ENCODE assay signal across 8 mouse cellular contexts in the genomic region with DNA sequence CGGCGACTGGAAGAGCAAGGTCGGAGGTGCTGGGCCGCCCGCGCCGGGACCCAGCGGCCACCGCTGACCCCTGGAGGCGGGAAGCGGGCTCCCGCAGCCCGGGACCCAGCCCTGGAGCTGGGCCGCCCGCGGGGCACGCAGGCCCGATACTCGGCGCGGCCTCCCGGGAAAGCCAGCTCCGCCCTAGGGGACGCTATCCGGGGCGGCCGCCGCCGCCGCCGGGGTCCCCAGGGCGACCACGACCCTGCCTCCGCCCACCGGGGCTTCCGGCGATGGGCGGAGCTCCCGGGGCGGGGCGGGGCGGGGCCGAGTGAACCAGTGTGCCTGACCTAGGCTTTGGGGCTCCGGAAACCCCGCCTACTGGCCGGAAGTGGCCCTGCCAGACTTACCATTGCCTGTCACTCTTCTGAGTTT. TPM values are rescaled to one million over a fixed set of nuclear protein-coding genes. Genes with fewer than 3 reads are reported as not detected.
DNase-seq lines count a peak whose midpoint lies in the region; ATAC-seq lines count a peak whose summit lies in the region.

No protein-coding gene starts in this region.

- peak; percentile 90 for DNase-seq in B cell, adult 2 months
- peak; percentile 55 to 76 for DNase-seq in adrenal gland, postnatal 4 days (ENCODE audit: low spot score in 2 of 2)
- DNase-seq in heart, adult 18-20 months = peak; percentile 90 to 94
- DNase-seq in kidney, adult 18-20 months = peak; percentile 90
- peak; percentile 91 to 94 for DNase-seq in spleen, postnatal 36 days (ENCODE audit: low spot score in 2 of 2)

- H3K27ac ChIP-seq in embryonic facial prominence, embryonic 13.5 days = peak overlapping the region; percentile 93
- H3K27ac ChIP-seq in limb, embryonic 13.5 days = peak overlapping the region; percentile 95
- peak overlapping the region; percentile 89 for H3K27ac ChIP-seq in midbrain, embryonic 16.5 days (ENCODE audit: low read length)

- H3K4me1 ChIP-seq in embryonic facial prominence, embryonic 13.5 days = peaks cover 10% of the 10 kb centered on the region
- H3K4me1 ChIP-seq in limb, embryonic 13.5 days = peaks cover 11% of the 10 kb centered on the region
- peaks cover 12% of the 10 kb centered on the region for H3K4me1 ChIP-seq in midbrain, embryonic 16.5 days (ENCODE audit: control insufficient read depth, insufficient read depth, low read length)

- H3K4me3 ChIP-seq in embryonic facial prominence, embryonic 13.5 days = peak overlapping the region; percentile 94
- H3K4me3 ChIP-seq in limb, embryonic 13.5 days = peak overlapping the region; percentile 94
- peak overlapping the region; percentile 98 for H3K4me3 ChIP-seq in midbrain, embryonic 16.5 days (ENCODE audit: low read depth, low read length)

- peaks cover 15% of the 10 kb centered on the region for H3K36me3 ChIP-seq in embryonic facial prominence, embryonic 13.5 days
- H3K36me3 ChIP-seq in limb, embryonic 13.5 days = peaks cover 19% of the 10 kb centered on the region
- peaks cover 6% of the 10 kb centered on the region for H3K36me3 ChIP-seq in midbrain, embryonic 16.5 days (ENCODE audit: control insufficient read depth, insufficient read depth, low read length)

- H3K9ac ChIP-seq in embryonic facial prominence, embryonic 13.5 days = peak overlapping the region; percentile 89
- peak overlapping the region; percentile 90 for H3K9ac ChIP-seq in limb, embryonic 13.5 days
- peak overlapping the region; percentile 95 for H3K9ac ChIP-seq in midbrain, embryonic 16.5 days (ENCODE audit: low read depth, low read length)

- no peaks in the 10 kb centered on the region for H3K9me3 ChIP-seq in embryonic facial prominence, embryonic 13.5 days
- no peaks in the 10 kb centered on the region for H3K9me3 ChIP-seq in limb, embryonic 13.5 days
- no peaks in the 10 kb centered on the region for H3K9me3 ChIP-seq in midbrain, embryonic 16.5 days (replicated peaks; ENCODE audit: control insufficient read depth, low read length, poor library complexity, severe bottlenecking)

- WGBS in embryonic facial prominence, embryonic 13.5 days = under 1% methylated on average over 30 of the region's 46 CpGs
- under 1% methylated on average over 30 of the region's 46 CpGs for WGBS in limb, embryonic 13.5 days
- 0% methylated on average over 20 of the region's 46 CpGs for WGBS in midbrain, embryonic 16.5 days

- no peaks in the 10 kb centered on the region for H3K27me3 ChIP-seq in embryonic facial prominence, embryonic 13.5 days
- H3K27me3 ChIP-seq in limb, embryonic 13.5 days = no peaks in the 10 kb centered on the region
- no peaks in the 10 kb centered on the region for H3K27me3 ChIP-seq in midbrain, embryonic 16.5 days (ENCODE audit: control insufficient read depth, insufficient read depth, low read depth, low read length)

- ATAC-seq in embryonic facial prominence, embryonic 13.5 days (ENCODE audit: insufficient number of reproducible peaks, insufficient read depth, low FRiP score, low TSS enrichment, low read depth) = peak; percentile 91
- ATAC-seq in limb, embryonic 13.5 days (ENCODE audit: low FRiP score, low read depth) = peak; percentile 92
- ATAC-seq in midbrain, embryonic 16.5 days = peak; percentile 95

- peak overlapping the region; percentile 65 for H3K4me2 ChIP-seq in embryonic facial prominence, embryonic 13.5 days
- H3K4me2 ChIP-seq in limb, embryonic 13.5 days (replicated peaks) = peak overlapping the region; percentile 63
- peak overlapping the region; percentile 58 for H3K4me2 ChIP-seq in midbrain, embryonic 16.5 days (ENCODE audit: low read length)

RNA-seq across cellular contexts. Expression of a gene that starts 3.3 kb away (rescaled TPM):
- not detected for total RNA-seq in adrenal gland, postnatal 4 days (2021)
- polyA plus RNA-seq in embryonic facial prominence, embryonic 13.5 days (2015; fragmentation: Nextera tagmentation; extraction: Ambion mirVana) = not detected in 2 replicates
- total RNA-seq in heart, adult 18-20 months (2021) = not detected
- not detected in 2 replicates for polyA plus RNA-seq in limb, embryonic 13.5 days (2015; fragmentation: Nextera tagmentation; extraction: Ambion mirVana)
- not detected in 2 replicates for polyA plus RNA-seq in midbrain, embryonic 16.5 days (2015; fragmentation: Nextera tagmentation; extraction: Ambion mirVana)

RNA-seq across cellular contexts. Expression of a gene that starts 9.3 kb away (rescaled TPM):
- 100 to 1,000 TPM; 136 to 137 TPM for total RNA-seq in adrenal gland, postnatal 4 days (2021)
- 59.4 and 68.3 TPM in 2 replicates for polyA plus RNA-seq in embryonic facial prominence, embryonic 13.5 days (2015; fragmentation: Nextera tagmentation; extraction: Ambion mirVana)
- total RNA-seq in heart, adult 18-20 months (2021) = 10 to 100 TPM; 90.0 to 90.6 TPM
- 60.8 and 63.3 TPM in 2 replicates for polyA plus RNA-seq in limb, embryonic 13.5 days (2015; fragmentation: Nextera tagmentation; extraction: Ambion mirVana)
- 59.9 and 62.9 TPM in 2 replicates for polyA plus RNA-seq in midbrain, embryonic 16.5 days (2015; fragmentation: Nextera tagmentation; extraction: Ambion mirVana)

RNA-seq across cellular contexts. Expression of a gene that starts 51.3 kb away (rescaled TPM):
- total RNA-seq in adrenal gland, postnatal 4 days (2021) = 10 to 100 TPM; 15.0 to 16.0 TPM
- 14.4 and 18.1 TPM in 2 replicates for polyA plus RNA-seq in embryonic facial prominence, embryonic 13.5 days (2015; fragmentation: Nextera tagmentation; extraction: Ambion mirVana)
- total RNA-seq in heart, adult 18-20 months (2021) = 1 to 10 TPM; 3.8 to 4.1 TPM
- 14.2 and 17.4 TPM in 2 replicates for polyA plus RNA-seq in limb, embryonic 13.5 days (2015; fragmentation: Nextera tagmentation; extraction: Ambion mirVana)
- polyA plus RNA-seq in midbrain, embryonic 16.5 days (2015; fragmentation: Nextera tagmentation; extraction: Ambion mirVana) = 16.5 and 17.8 TPM in 2 replicates

RNA-seq across cellular contexts. Expression of a gene that starts 51.8 kb away (rescaled TPM):
- 10 to 100 TPM; 33.1 to 34.3 TPM for total RNA-seq in adrenal gland, postnatal 4 days (2021)
- 22.9 and 24.2 TPM in 2 replicates for polyA plus RNA-seq in embryonic facial prominence, embryonic 13.5 days (2015; fragmentation: Nextera tagmentation; extraction: Ambion mirVana)
- 10 to 100 TPM in 1 of 2 experiments, 1 to 10 TPM in 1; 6.2 to 10.9 TPM for total RNA-seq in heart, adult 18-20 months (2021)
- 22.0 and 22.7 TPM in 2 replicates for polyA plus RNA-seq in limb, embryonic 13.5 days (2015; fragmentation: Nextera tagmentation; extraction: Ambion mirVana)
- 26.2 TPM in 2 replicates for polyA plus RNA-seq in midbrain, embryonic 16.5 days (2015; fragmentation: Nextera tagmentation; extraction: Ambion mirVana)

Comparison
In these comparisons a context has a peak if more than half of its experiments do, and no peak if none do; other contexts are left out.
1. Peak in every context shown above with its lines: DNase-seq, ATAC-seq, H3K4me3 ChIP-seq and H3K27ac ChIP-seq.